Mouse (Mus musculus): ENCODE data around the gene B4galt4. TPM values are rescaled to one million over a fixed set of nuclear protein-coding genes. Genes with fewer than 3 reads are reported as not detected.

The B4galt4 gene
- polyA plus RNA-seq, 1 experiment from 2014 or later, result 27.4 TPM

DNA sequence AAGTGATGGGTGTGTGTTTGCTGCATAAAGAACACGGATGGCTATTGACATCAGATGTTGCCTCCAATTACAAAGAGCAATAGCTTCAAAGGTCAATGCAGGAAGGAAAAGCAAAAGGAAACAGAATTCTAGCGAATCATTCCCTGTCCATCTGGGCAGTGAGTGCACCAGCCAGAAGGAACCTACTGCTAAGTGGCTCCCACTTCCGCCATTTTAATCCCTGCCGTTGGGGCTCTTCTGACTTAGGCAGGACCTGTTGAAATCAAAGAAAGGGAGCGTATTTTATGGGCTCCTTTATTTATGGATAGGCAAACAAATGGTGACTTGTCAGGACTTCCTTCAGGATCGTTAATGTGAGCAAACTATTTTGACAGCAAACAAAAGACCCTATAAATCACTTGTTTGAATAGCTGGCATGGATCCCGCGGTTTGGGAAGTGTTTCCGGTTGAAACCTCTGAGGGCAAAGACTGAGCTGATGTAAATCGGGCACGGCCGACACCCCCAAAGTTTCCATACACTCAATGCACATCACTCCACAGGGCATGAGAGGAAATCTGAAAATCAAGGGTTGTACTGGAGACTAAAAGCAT lies 30.9 kb downstream of the B4galt4 start:
- no peaks in the 10 kb centered on the region for H3K4me1 ChIP-seq (ENCODE audit: control insufficient read depth in 2 of 2, insufficient read depth in 2 of 2, low read length in 2 of 2)
- H3K4me2 ChIP-seq (ENCODE audit: low read length), result no peak overlapping the region
- no peaks in the 10 kb centered on the region for H3K27me3 ChIP-seq (ENCODE audit: control insufficient read depth, insufficient read depth, low read length)
- no peak overlapping the region; a peak in 1 of 4 replicates for H3K27ac ChIP-seq (replicated peaks in 1 of 2; ENCODE audit: control insufficient read depth in 1 of 2, insufficient read depth in 1 of 2, low read depth in 2 of 2, low read length in 2 of 2)
- WGBS, result 74% methylated on average over 12 of the region's 12 CpGs
- no peak overlapping the region for H3K4me3 ChIP-seq (ENCODE audit: control insufficient read depth in 1 of 2, insufficient read depth in 1 of 2, low read depth in 1 of 2, low read length in 2 of 2)
- H3K9me3 ChIP-seq (ENCODE audit: control insufficient read depth, low read length), result no peaks in the 10 kb centered on the region
- no peak overlapping the region for H3K9ac ChIP-seq (ENCODE audit: low read length)
- no peak for ATAC-seq (ENCODE audit: insufficient number of reproducible peaks, insufficient read depth, low FRiP score, low read depth)
- peaks cover 10% of the 10 kb centered on the region for H3K36me3 ChIP-seq (ENCODE audit: control insufficient read depth, insufficient read depth, low read length)

- 66% methylated on average over 7 of the region's 7 CpGs for WGBS
Measured at GRCm38 (mm10) chr16:38774964-38775746, 33.1 kb downstream of the B4galt4 start.

DNA sequence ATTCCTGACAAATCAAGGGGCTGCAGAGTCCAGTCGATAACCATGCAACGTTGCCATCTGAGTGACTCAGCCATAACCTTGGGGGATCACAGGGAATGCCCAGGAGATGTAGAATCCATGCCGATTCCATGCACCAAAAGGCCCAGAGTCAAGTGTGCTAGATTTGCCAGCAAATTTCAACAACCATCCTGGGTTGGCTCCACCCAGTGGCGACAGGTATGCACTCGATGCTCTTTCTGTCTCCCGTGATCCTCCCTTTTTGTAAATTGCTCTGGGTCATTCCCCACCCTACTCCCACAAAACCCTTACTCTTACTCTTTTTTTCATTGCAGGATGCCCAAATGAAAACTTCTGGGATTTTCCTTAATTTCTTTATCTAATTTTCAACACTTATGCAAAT lies 34.3 kb downstream of the B4galt4 start:
- no peak overlapping the region for H3K9ac ChIP-seq (ENCODE audit: low read length)
- H3K4me2 ChIP-seq (ENCODE audit: low read length), result no peak overlapping the region
- WGBS, result 43% methylated on average over 6 of the region's 6 CpGs
- no peak overlapping the region for H3K27ac ChIP-seq (replicated peaks in 1 of 2; ENCODE audit: control insufficient read depth in 1 of 2, insufficient read depth in 1 of 2, low read depth in 2 of 2, low read length in 2 of 2)
- H3K9me3 ChIP-seq (ENCODE audit: control insufficient read depth, low read length), result no peaks in the 10 kb centered on the region
- H3K36me3 ChIP-seq (ENCODE audit: control insufficient read depth, insufficient read depth, low read length), result no peaks in the 10 kb centered on the region
- H3K4me1 ChIP-seq (ENCODE audit: control insufficient read depth in 2 of 2, insufficient read depth in 2 of 2, low read length in 2 of 2), result no peaks in the 10 kb centered on the region
- H3K4me3 ChIP-seq (ENCODE audit: control insufficient read depth in 1 of 2, insufficient read depth in 1 of 2, low read depth in 1 of 2, low read length in 2 of 2), result no peak overlapping the region
- ATAC-seq (ENCODE audit: insufficient number of reproducible peaks, insufficient read depth, low FRiP score, low read depth), result no peak
- no peaks in the 10 kb centered on the region for H3K27me3 ChIP-seq (ENCODE audit: control insufficient read depth, insufficient read depth, low read length)

More at GRCm38 (mm10) chr16:38774964-38775746, 33.1 kb downstream of the B4galt4 start:
- H3K4me3 ChIP-seq (ENCODE audit: control insufficient read depth in 1 of 2, insufficient read depth in 1 of 2, low read depth in 1 of 2, low read length in 2 of 2), result no peak overlapping the region
- ATAC-seq (ENCODE audit: insufficient number of reproducible peaks, insufficient read depth, low FRiP score, low read depth), result no peak
- no peak overlapping the region for H3K9ac ChIP-seq (ENCODE audit: low read length)
- H3K4me1 ChIP-seq (ENCODE audit: control insufficient read depth in 2 of 2, insufficient read depth in 2 of 2, low read length in 2 of 2), result no peaks in the 10 kb centered on the region
- no peak overlapping the region for H3K27ac ChIP-seq (replicated peaks in 1 of 2; ENCODE audit: control insufficient read depth in 1 of 2, insufficient read depth in 1 of 2, low read depth in 2 of 2, low read length in 2 of 2)
- no peaks in the 10 kb centered on the region for H3K27me3 ChIP-seq (ENCODE audit: control insufficient read depth, insufficient read depth, low read length)
- no peaks in the 10 kb centered on the region for H3K36me3 ChIP-seq (ENCODE audit: control insufficient read depth, insufficient read depth, low read length)
- no peak overlapping the region for H3K4me2 ChIP-seq (ENCODE audit: low read length)
- no peaks in the 10 kb centered on the region for H3K9me3 ChIP-seq (ENCODE audit: control insufficient read depth, low read length)

DNA sequence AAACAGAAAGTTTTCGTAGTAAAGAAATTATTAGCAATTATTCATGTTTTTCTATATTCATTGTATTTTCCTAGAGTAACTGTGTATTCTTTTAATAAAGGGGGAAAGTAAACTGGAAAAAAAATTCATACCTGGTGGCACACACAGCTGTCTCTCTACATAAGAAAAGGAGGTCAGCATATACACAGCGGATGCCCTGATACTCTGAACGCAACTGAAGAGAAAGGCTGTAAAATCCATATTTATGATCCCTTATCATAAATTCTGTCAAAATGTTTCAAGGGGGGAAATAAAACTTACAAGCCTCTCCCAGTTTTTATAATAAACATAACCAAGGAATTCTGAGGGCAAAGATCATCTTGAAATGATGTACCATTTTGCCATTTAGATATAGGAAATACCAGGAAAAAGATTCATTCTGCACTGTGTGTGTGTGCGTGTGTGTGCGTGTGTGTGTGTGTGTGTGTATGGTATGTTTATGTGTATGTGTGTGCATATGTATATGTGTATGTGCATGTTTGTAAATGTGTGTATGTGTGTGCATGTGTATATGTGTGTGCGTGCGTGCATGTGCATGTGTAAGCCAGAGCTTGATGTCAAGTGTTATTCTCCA lies 39.0 kb downstream of the B4galt4 start:
- Histone ChIP-seq H3K4me2 (ENCODE audit: low read length) (no peak overlapping the region), H3K9ac (ENCODE audit: low read length) (no peak overlapping the region), H3K4me1 (ENCODE audit: control insufficient read depth in 2 of 2, insufficient read depth in 2 of 2, low read length in 2 of 2) (peaks cover 0 to 2% of the 10 kb centered on the region in 2 experiments; a peak in 2 of 4 replicates), H3K9me3 (ENCODE audit: control insufficient read depth, low read length) (no peaks in the 10 kb centered on the region), H3K27me3 (ENCODE audit: control insufficient read depth, insufficient read depth, low read length) (no peaks in the 10 kb centered on the region), H3K36me3 (ENCODE audit: control insufficient read depth, insufficient read depth, low read length) (no peaks in the 10 kb centered on the region), H3K4me3 (ENCODE audit: control insufficient read depth in 1 of 2, insufficient read depth in 1 of 2, low read depth in 1 of 2, low read length in 2 of 2) (no peak overlapping the region), H3K27ac (replicated peaks in 1 of 2; ENCODE audit: control insufficient read depth in 1 of 2, insufficient read depth in 1 of 2, low read depth in 2 of 2, low read length in 2 of 2) (no peak overlapping the region)
- WGBS, result 94% methylated on average over 7 of the region's 7 CpGs
- ATAC-seq (ENCODE audit: insufficient number of reproducible peaks, insufficient read depth, low FRiP score, low read depth), result no peak

- H3K36me3 ChIP-seq (ENCODE audit: control insufficient read depth, insufficient read depth, low read length), result no peaks in the 10 kb centered on the region
- WGBS, result 46% methylated on average over 2 of the region's 2 CpGs
- no peaks in the 10 kb centered on the region for H3K9me3 ChIP-seq (ENCODE audit: control insufficient read depth, low read length)
- H3K4me2 ChIP-seq (ENCODE audit: low read length), result no peak overlapping the region
- no peaks in the 10 kb centered on the region for H3K27me3 ChIP-seq (ENCODE audit: control insufficient read depth, insufficient read depth, low read length)
- ATAC-seq (ENCODE audit: insufficient number of reproducible peaks, insufficient read depth, low FRiP score, low read depth), result no peak
- H3K9ac ChIP-seq (ENCODE audit: low read length), result no peak overlapping the region
- H3K27ac ChIP-seq (replicated peaks in 1 of 2; ENCODE audit: control insufficient read depth in 1 of 2, insufficient read depth in 1 of 2, low read depth in 2 of 2, low read length in 2 of 2), result no peak overlapping the region
- peaks cover 0 to 2% of the 10 kb centered on the region in 2 experiments; a peak in 2 of 4 replicates for H3K4me1 ChIP-seq (ENCODE audit: control insufficient read depth in 2 of 2, insufficient read depth in 2 of 2, low read length in 2 of 2)
- H3K4me3 ChIP-seq (ENCODE audit: control insufficient read depth in 1 of 2, insufficient read depth in 1 of 2, low read depth in 1 of 2, low read length in 2 of 2), result no peak overlapping the region
Measured at GRCm38 (mm10) chr16:38781946-38782345, 39.9 kb downstream of the B4galt4 start.

- no peak for ATAC-seq (ENCODE audit: insufficient number of reproducible peaks, insufficient read depth, low FRiP score, low read depth)
- Histone ChIP-seq H3K9me3 (ENCODE audit: control insufficient read depth, low read length) (no peaks in the 10 kb centered on the region), H3K36me3 (ENCODE audit: control insufficient read depth, insufficient read depth, low read length) (no peaks in the 10 kb centered on the region), H3K4me2 (ENCODE audit: low read length) (no peak overlapping the region), H3K4me3 (ENCODE audit: control insufficient read depth in 1 of 2, insufficient read depth in 1 of 2, low read depth in 1 of 2, low read length in 2 of 2) (no peak overlapping the region), H3K27ac (replicated peaks in 1 of 2; ENCODE audit: control insufficient read depth in 1 of 2, insufficient read depth in 1 of 2, low read depth in 2 of 2, low read length in 2 of 2) (no peak overlapping the region), H3K4me1 (ENCODE audit: control insufficient read depth in 2 of 2, insufficient read depth in 2 of 2, low read length in 2 of 2) (peaks cover 0 to 2% of the 10 kb centered on the region in 2 experiments; a peak in 2 of 4 replicates), H3K27me3 (ENCODE audit: control insufficient read depth, insufficient read depth, low read length) (no peaks in the 10 kb centered on the region), H3K9ac (ENCODE audit: low read length) (no peak overlapping the region)
- whole genome bisulfite sequencing, result 40% methylated on average over 2 of the region's 2 CpGs
Measured at GRCm38 (mm10) chr16:38782524-38783067, 40.5 kb downstream of the B4galt4 start.

DNA sequence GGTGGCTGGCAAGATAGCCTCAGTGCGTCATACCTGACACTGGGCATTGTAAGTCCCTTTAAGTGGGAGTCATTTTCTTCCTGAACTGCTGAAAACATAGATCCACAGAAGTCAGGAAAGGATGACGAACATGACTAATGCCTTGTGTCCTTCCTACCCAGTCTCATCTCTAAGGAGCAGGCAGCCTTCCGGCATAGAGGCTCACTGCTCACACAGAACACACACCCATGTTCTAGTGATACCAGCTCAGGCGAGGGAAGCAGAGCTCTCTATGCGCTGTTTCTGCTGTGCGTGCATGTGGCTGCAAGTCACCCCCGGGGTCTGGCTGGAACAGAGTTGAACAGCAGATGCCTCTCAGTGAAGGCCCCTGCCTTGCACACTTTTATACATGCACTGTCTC lies 43.2 kb downstream of the B4galt4 start:
- WGBS, result 55% methylated on average over 7 of the region's 7 CpGs

More for the DNA sequence above, 43.2 kb downstream of the B4galt4 start:
- Histone ChIP-seq H3K36me3 (ENCODE audit: control insufficient read depth, insufficient read depth, low read length) (no peaks in the 10 kb centered on the region), H3K27ac (replicated peaks in 1 of 2; ENCODE audit: control insufficient read depth in 1 of 2, insufficient read depth in 1 of 2, low read depth in 2 of 2, low read length in 2 of 2) (no peak overlapping the region), H3K4me1 (ENCODE audit: control insufficient read depth in 2 of 2, insufficient read depth in 2 of 2, low read length in 2 of 2) (peaks cover 0 to 2% of the 10 kb centered on the region in 2 experiments; a peak in 2 of 4 replicates), H3K9ac (ENCODE audit: low read length) (no peak overlapping the region), H3K4me2 (ENCODE audit: low read length) (no peak overlapping the region), H3K4me3 (ENCODE audit: control insufficient read depth in 1 of 2, insufficient read depth in 1 of 2, low read depth in 1 of 2, low read length in 2 of 2) (no peak overlapping the region), H3K9me3 (ENCODE audit: control insufficient read depth, low read length) (no peaks in the 10 kb centered on the region), H3K27me3 (ENCODE audit: control insufficient read depth, insufficient read depth, low read length) (no peaks in the 10 kb centered on the region)
- ATAC-seq (ENCODE audit: insufficient number of reproducible peaks, insufficient read depth, low FRiP score, low read depth), result no peak
